Mouse (Mus musculus) hindbrain, postnatal 0 days (tissue): Measurements from ENCODE around the gene Slc23a2. TPM values are rescaled to one million over a fixed set of nuclear protein-coding genes. Genes with fewer than 3 reads are reported as not detected.

Source experiments
- ATAC-seq: fragments of 200-750 bp; cut with Nextera tagmentation; 2 replicates; pipeline ENCODE4 v1.8.0; 2017; ENCODE audit warnings: mild to moderate bottlenecking, moderate TSS enrichment, moderate library complexity
- DNase-seq: peaks from one replicate; pipeline ENCODE4 v3.0.0-alpha.2; 2015; ENCODE audit warnings: low spot score
- H3K27ac ChIP-seq: fragments of 300-500 bp; sonication (generic); 2 replicates; pipeline ENCODE4 v1.5.1; 2014; ENCODE audit warnings: mild to moderate bottlenecking
- H3K27me3 ChIP-seq: fragments of 300-500 bp; sonication (generic); 2 replicates; pipeline ENCODE4 v1.6.1; 2014; ENCODE audit warnings: low read length, mixed read lengths; ENCODE audit not compliant: insufficient read depth
- H3K36me3 ChIP-seq: fragments of 300-500 bp; sonication (generic); 2 replicates; pipeline ENCODE4 v1.6.1; 2014; ENCODE audit warnings: low read length, mixed read lengths; ENCODE audit not compliant: insufficient read depth
- H3K4me1 ChIP-seq: fragments of 300-500 bp; sonication (generic); 2 replicates; pipeline ENCODE4 v1.6.1; 2014; ENCODE audit warnings: antibody characterized with exemption, low read length, mixed read lengths; ENCODE audit not compliant: insufficient read depth
- H3K4me2 ChIP-seq: fragments of 300-500 bp; sonication (generic); 2 replicates; pipeline ENCODE4 v1.6.1; 2014; ENCODE audit warnings: low read depth, mild to moderate bottlenecking, low read length, moderate library complexity, mixed read lengths
- H3K4me3 ChIP-seq: fragments of 300-500 bp; sonication (generic); 2 replicates; pipeline ENCODE4 v1.5.1; 2014; ENCODE audit warnings: low read length
- H3K9ac ChIP-seq: fragments of 300-500 bp; sonication (generic); replicated peaks from 2 replicates; pipeline ENCODE4 v1.6.1; 2014; ENCODE audit warnings: mild to moderate bottlenecking, low read length, moderate library complexity, mixed read lengths
- H3K9me3 ChIP-seq: fragments of 300-500 bp; sonication (generic); 2 replicates; pipeline ENCODE4 v1.6.1; 2016; ENCODE audit warnings: low read length, mixed read lengths
- CTCF ChIP-seq: IDR thresholded peaks from 2 replicates; pipeline ENCODE4 v1.5.1; 2016; ENCODE audit warnings: antibody characterized with exemption, control low read depth, low read depth
- WGBS: fragments of 180-500 bp; shearing (Covaris S2); extraction: QIAGEN DNeasy Blood & Tissue Kit; methylation state at CpG from one replicate; pipeline ENCODE4 v1.1.7; 2014; 5-methylcytosine and 5-hydroxymethylcytosine counted together
- polyA plus RNA-seq: library from polyadenylated mRNA; unstranded; fragments of >200 nt; fragmentation: Nextera tagmentation; extraction: Ambion mirVana; gene quantifications from 2 replicates; pipeline ENCODE4 v1.2.1, GENCODE M21; 2015
- total RNA-seq: library from RNA; depleted of rRNA; stranded (reverse); fragments of >200 nt; gene quantifications from 2 replicates; pipeline ENCODE4 v1.2.3, GENCODE M21; 2014

Slc23a2 gene
- total and polyA plus RNA-seq, 2 experiments from 2014 or later: 49.4 to 83.1 TPM

DNA sequence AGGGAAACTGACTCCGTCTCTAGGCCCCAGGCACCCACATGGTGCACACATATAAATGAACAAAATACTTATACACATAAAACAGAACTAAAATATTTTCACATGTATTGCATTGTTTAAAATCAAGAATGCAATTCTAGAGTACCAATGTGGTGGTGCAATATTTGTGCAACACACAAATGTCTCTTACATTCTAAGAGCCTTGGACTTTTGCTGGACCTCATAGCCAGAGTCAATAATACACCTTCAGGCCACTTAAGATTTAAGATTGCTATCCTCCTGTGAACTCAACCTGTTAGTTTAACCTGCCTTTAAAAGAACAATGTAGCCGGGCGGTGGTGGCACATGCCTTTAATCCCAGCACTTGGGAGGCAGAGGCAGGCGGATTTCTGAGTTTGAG is 98.2 kb downstream of the Slc23a2 start:
- no peak for TF ChIP-seq CTCF
- Histone ChIP-seq H3K4me3 (no peak overlapping the region), H3K9me3 (no peaks in the 10 kb centered on the region), H3K36me3 (no peaks in the 10 kb centered on the region), H3K27ac (no peak overlapping the region), H3K27me3 (no peaks in the 10 kb centered on the region), H3K9ac (no peak overlapping the region), H3K4me2 (no peak overlapping the region), H3K4me1 (peaks cover 18% of the 10 kb centered on the region; the same call in 1 of the 2 replicates)
- whole genome bisulfite sequencing: 94% methylated on average over 4 of the region's 4 CpGs
- DNase-seq (no peak), ATAC-seq (no peak)

DNA sequence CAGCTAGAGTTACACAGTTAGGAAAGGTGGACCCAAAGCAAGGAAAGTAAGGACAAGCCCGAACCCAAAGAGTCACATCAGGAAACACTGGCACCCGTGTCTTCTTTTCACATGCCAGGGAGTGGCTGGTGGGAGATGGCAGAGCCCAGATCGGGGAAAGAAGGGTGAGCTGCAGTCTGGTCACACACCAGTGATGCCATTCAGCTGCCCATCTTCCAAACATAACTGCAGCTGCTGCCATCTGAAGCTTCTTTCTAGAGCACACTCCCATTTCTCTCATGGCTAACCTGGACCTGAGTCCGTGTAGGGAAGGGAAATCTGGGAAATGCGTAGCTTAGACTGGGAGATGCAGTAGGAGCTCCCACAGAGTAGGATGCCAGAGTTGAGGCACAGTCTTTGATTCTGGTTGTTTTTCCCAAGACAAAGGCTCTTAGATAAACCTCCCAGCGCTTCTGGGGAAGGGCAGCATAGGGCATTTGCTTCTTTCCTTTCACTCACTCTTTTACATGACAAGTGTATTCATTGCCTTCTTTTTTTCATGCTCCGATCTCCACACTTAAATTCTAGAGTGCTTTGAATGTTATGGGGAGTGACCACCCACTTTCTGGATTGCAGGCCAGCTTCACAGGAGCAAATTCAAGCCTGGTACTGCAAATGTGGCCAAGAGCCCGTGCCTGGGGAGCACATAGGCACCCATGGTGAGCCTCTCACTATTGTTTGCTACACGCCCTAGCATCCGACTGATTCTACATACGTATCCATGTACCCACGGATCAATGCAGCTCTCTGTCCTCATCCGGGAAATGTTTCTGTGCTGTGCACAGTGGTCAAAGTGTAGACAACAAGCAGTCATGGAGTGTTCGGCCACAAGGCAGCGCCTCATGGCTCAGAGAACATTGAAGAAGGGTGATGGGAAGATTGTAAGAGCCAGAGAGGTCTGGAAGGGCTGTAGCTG is 100.3 kb downstream of the Slc23a2 start:
- DNase-seq (no peak), ATAC-seq (peak; percentile 5; the same call in 1 of the 2 replicates)
- TF ChIP-seq CTCF: no peak
- H3K27ac ChIP-seq: peak overlapping the region; percentile 75; the same call in 1 of the 2 replicates
- H3K4me2 ChIP-seq: no peak overlapping the region
- H3K27me3 ChIP-seq: no peaks in the 10 kb centered on the region
- H3K4me1 ChIP-seq: peaks cover 18% of the 10 kb centered on the region; the same call in 1 of the 2 replicates
- no peak overlapping the region for H3K9ac ChIP-seq
- H3K9me3 ChIP-seq: no peaks in the 10 kb centered on the region
- WGBS: 51% methylated on average over 15 of the region's 15 CpGs
- H3K4me3 ChIP-seq: no peak overlapping the region
- no peaks in the 10 kb centered on the region for H3K36me3 ChIP-seq

DNA sequence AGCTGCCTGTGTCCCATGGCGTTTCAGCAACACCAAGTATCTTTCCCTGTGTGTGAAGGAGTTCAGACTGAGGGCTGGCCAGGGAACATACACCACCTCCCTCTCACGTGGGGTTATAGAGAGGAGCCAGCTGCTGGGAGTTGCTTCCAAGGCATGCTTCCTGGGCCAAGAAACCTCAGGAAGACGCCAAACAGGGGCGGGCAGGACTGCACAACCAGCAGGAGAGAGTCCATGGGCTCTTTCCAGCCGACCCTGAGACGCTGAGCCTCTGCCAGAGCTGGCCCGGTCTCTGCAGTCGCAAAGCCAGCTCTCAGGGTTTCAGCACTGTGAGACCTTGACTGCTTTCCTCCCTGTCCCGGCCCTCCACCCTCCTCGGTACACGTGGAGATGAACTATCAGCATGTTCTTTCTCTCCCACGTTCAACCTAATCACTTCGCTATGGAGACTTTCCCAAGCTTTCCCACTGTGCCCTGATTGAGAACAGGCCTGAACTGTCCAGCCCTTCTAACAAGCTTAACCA is 101.7 kb downstream of the Slc23a2 start:
- peak; percentile 94 for ATAC-seq
- Histone ChIP-seq H3K27me3 (no peaks in the 10 kb centered on the region), H3K9me3 (no peaks in the 10 kb centered on the region), H3K4me1 (peaks cover 18% of the 10 kb centered on the region; the same call in 1 of the 2 replicates), H3K4me2 (peak overlapping the region; percentile 16; the same call in 1 of the 2 replicates), H3K27ac (peak overlapping the region; percentile 75), H3K4me3 (no peak overlapping the region), H3K9ac (no peak overlapping the region), H3K36me3 (no peaks in the 10 kb centered on the region)
- DNase-seq: peak; percentile 85
- no peak for TF ChIP-seq CTCF
- WGBS: 25% methylated on average over 13 of the region's 13 CpGs

DNA sequence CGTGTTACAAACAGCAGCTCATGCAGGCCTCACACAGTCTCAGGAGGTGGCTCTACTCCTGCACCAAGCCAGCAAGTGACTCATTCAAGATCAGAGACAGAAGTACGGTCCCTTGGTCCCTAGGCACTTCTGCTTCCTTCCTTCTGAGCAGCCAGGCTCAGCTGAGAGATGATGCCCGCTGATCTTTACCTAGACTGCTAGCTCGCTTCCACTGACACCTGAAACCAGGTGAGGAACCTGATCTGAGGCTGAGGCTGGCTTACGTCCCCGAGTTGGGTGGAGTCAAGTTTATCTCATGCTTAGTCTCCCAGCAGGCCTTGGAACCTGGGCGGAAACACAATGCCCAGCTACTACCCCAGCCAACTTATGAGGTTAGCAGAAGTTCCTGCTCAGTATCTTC is 105.0 kb downstream of the Slc23a2 start:
- H3K9ac ChIP-seq: no peak overlapping the region
- H3K4me3 ChIP-seq: no peak overlapping the region
- WGBS: 60% methylated on average over 7 of the region's 7 CpGs
- DNase-seq (no peak), ATAC-seq (no peak)
- no peaks in the 10 kb centered on the region for H3K27me3 ChIP-seq
- no peaks in the 10 kb centered on the region for H3K36me3 ChIP-seq
- no peak overlapping the region for H3K4me2 ChIP-seq
- H3K27ac ChIP-seq: no peak overlapping the region
- H3K9me3 ChIP-seq: no peaks in the 10 kb centered on the region
- H3K4me1 ChIP-seq: peaks cover 18% of the 10 kb centered on the region; the same call in 1 of the 2 replicates
- no peak for TF ChIP-seq CTCF

DNA sequence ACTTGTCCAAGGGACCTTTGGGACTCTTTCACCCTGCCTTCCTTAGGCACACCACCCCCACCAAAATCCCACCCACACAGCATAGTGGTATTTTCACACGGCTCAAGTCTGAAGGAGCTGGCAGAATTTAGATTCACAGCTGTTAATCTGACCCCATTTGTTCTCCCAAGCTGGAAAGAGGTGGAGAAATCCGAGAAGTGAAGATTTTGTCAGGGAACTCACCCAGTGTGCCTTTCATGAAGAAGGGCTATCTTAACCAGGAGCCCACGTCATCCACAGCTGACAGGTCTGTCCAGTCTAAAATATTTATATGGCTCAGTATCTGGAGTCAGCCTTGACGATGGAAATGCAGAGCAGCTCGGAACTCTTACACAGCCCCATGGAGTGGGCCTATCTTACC is 108.6 kb downstream of the Slc23a2 start:
- peaks cover 1% of the 10 kb centered on the region for H3K4me1 ChIP-seq
- H3K36me3 ChIP-seq: no peaks in the 10 kb centered on the region
- no peak overlapping the region for H3K9ac ChIP-seq
- no peaks in the 10 kb centered on the region for H3K27me3 ChIP-seq
- ATAC-seq (no peak), DNase-seq (no peak)
- no peaks in the 10 kb centered on the region for H3K9me3 ChIP-seq
- no peak overlapping the region for H3K4me3 ChIP-seq
- no peak overlapping the region for H3K27ac ChIP-seq
- WGBS: 78% methylated on average over 5 of the region's 5 CpGs
- no peak for TF ChIP-seq CTCF
- H3K4me2 ChIP-seq: no peak overlapping the region

DNA sequence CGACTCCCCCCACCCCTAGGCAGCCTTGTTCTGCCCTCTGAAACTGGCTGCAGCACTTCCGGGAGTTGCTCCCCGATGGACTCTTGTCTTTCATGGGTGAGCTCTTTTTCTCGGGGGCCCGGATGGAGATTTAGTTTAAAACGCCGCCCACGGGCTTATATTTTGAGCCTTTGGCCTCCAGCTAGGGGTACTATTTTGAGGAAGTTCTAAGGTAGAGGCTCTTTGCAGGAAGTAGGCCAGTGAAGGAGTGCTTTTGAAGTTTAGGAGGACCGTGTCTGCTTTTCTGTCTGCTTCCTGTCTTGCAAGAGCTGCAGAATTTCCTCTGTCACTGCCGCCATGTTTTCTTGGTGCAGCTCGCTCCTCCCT is 109.5 kb downstream of the Slc23a2 start:
- H3K4me1 ChIP-seq: peaks cover 10% of the 10 kb centered on the region
- DNase-seq: no peak
- H3K36me3 ChIP-seq: no peaks in the 10 kb centered on the region
- H3K27me3 ChIP-seq: no peaks in the 10 kb centered on the region
- 46% methylated on average over 11 of the region's 11 CpGs for WGBS
- no peak overlapping the region for H3K4me3 ChIP-seq
- H3K9me3 ChIP-seq: no peaks in the 10 kb centered on the region
- ATAC-seq: no peak
- no peak overlapping the region for H3K4me2 ChIP-seq
- TF ChIP-seq CTCF: no peak
- peak overlapping the region; percentile 46 for H3K27ac ChIP-seq
- H3K9ac ChIP-seq: no peak overlapping the region
